Mouse (Mus musculus) kidney, postnatal 0 days (tissue): ENCODE measurements around the gene B3glct. TPM values are rescaled to one million over a fixed set of nuclear protein-coding genes. Genes with fewer than 3 reads are reported as not detected.

Experiments used
- ATAC-seq: fragments of 200-750 bp; cut with Nextera tagmentation; replicated peaks from 2 replicates; pipeline ENCODE4 v1.8.0; 2017; ENCODE audit warnings: low read depth, moderate number of reproducible peaks, moderate TSS enrichment, moderate library complexity; ENCODE audit not compliant: low FRiP score
- DNase-seq: peaks from one replicate; pipeline ENCODE4 v3.0.0-alpha.2; 2016; ENCODE audit warnings: low spot score
- H3K27ac ChIP-seq: fragments of 300-500 bp; sonication (generic); 2 replicates; pipeline ENCODE4 v1.5.1; 2014; ENCODE audit warnings: mild to moderate bottlenecking
- H3K27me3 ChIP-seq: fragments of 300-500 bp; sonication (generic); 2 replicates; pipeline ENCODE4 v1.6.1; 2014; ENCODE audit warnings: low read length, mixed read lengths; ENCODE audit not compliant: insufficient read depth
- H3K36me3 ChIP-seq: fragments of 300-500 bp; sonication (generic); 2 replicates; pipeline ENCODE4 v1.6.1; 2014; ENCODE audit warnings: low read length, mixed read lengths; ENCODE audit not compliant: insufficient read depth
- H3K4me1 ChIP-seq: fragments of 300-500 bp; sonication (generic); replicated peaks from 2 replicates; pipeline ENCODE4 v1.6.1; 2014; ENCODE audit warnings: antibody characterized with exemption, low read length, mixed read lengths; ENCODE audit not compliant: insufficient read depth
- H3K4me2 ChIP-seq: fragments of 300-500 bp; sonication (generic); 2 replicates; pipeline ENCODE4 v1.6.1; 2014; ENCODE audit warnings: mild to moderate bottlenecking, low read length, moderate library complexity, mixed read lengths
- H3K4me3 ChIP-seq: fragments of 300-500 bp; sonication (generic); replicated peaks from 2 replicates; pipeline ENCODE4 v1.5.1; 2014; ENCODE audit warnings: low read depth, low read length
- H3K9ac ChIP-seq: fragments of 300-500 bp; sonication (generic); 2 replicates; pipeline ENCODE4 v1.6.1; 2014; ENCODE audit warnings: low read depth, low read length
- H3K9me3 ChIP-seq: fragments of 300-500 bp; sonication (generic); replicated peaks from 2 replicates; pipeline ENCODE4 v1.6.1; 2016; ENCODE audit warnings: low read length, inconsistent platforms, mixed read lengths
- CTCF ChIP-seq: IDR thresholded peaks from 2 replicates; pipeline ENCODE4 v1.5.1; 2016; ENCODE audit warnings: antibody characterized with exemption, low read depth, mild to moderate bottlenecking, moderate library complexity
- WGBS: fragments of 180-500 bp; shearing (Covaris S2); extraction: QIAGEN DNeasy Blood & Tissue Kit; methylation state at CpG from one replicate; pipeline ENCODE4 v1.1.7; 2014; 5-methylcytosine and 5-hydroxymethylcytosine counted together
- polyA plus RNA-seq: library from polyadenylated mRNA; unstranded; fragments of >200 nt; fragmentation: Nextera tagmentation; extraction: Ambion mirVana; gene quantifications from 2 replicates; pipeline ENCODE4 v1.2.1, GENCODE M21; 2015

The B3glct gene
- polyA plus RNA-seq, 1 experiment from 2014 or later: 15.4 TPM

GRCm38 (mm10) chr5:149661428-149661827 lies 16.6 kb upstream of the B3glct start:
- TF ChIP-seq CTCF: 0 out of 2 replicates have a peak, but pooled peaks have one; percentile 12
- Histone ChIP-seq H3K4me3 (no peak overlapping the region), H3K9ac (no peak overlapping the region), H3K9me3 (no peaks in the 10 kb centered on the region), H3K4me1 (no peaks in the 10 kb centered on the region), H3K4me2 (no peak overlapping the region), H3K27me3 (no peaks in the 10 kb centered on the region), H3K36me3 (no peaks in the 10 kb centered on the region), H3K27ac (no peak overlapping the region)
- ATAC-seq (no peak), DNase-seq (no peak)
- 83% methylated on average over 6 of the region's 6 CpGs for WGBS

- peak; percentile 27; the same call in 1 of the 2 replicates for TF ChIP-seq CTCF
- no peak overlapping the region for H3K27ac ChIP-seq
- H3K4me2 ChIP-seq: no peak overlapping the region
- H3K9ac ChIP-seq: no peak overlapping the region
- ATAC-seq (no peak), DNase-seq (no peak)
- H3K27me3 ChIP-seq: no peaks in the 10 kb centered on the region
- no peaks in the 10 kb centered on the region for H3K9me3 ChIP-seq
- H3K4me3 ChIP-seq: no peak overlapping the region
- 90% methylated on average over 6 of the region's 6 CpGs for WGBS
- H3K36me3 ChIP-seq: no peaks in the 10 kb centered on the region
- H3K4me1 ChIP-seq: no peaks in the 10 kb centered on the region
Observed at GRCm38 (mm10) chr5:149662980-149663379, 15.1 kb upstream of the B3glct start.

GRCm38 (mm10) chr5:149663417-149663816 lies 14.6 kb upstream of the B3glct start:
- H3K4me1 ChIP-seq: no peaks in the 10 kb centered on the region
- no peak overlapping the region for H3K4me3 ChIP-seq
- no peak for TF ChIP-seq CTCF
- DNase-seq (no peak), ATAC-seq (no peak)
- no peak overlapping the region for H3K9ac ChIP-seq
- no peaks in the 10 kb centered on the region for H3K36me3 ChIP-seq
- H3K27ac ChIP-seq: no peak overlapping the region
- no peaks in the 10 kb centered on the region for H3K9me3 ChIP-seq
- no peak overlapping the region for H3K4me2 ChIP-seq
- H3K27me3 ChIP-seq: no peaks in the 10 kb centered on the region
- 88% methylated on average over 5 of the region's 5 CpGs for WGBS

GRCm38 (mm10) chr5:149677196-149677595 lies 834 bp upstream of the B3glct start:
- no peak for DNase-seq
- TF ChIP-seq CTCF: no peak
- H3K27ac ChIP-seq: no peak overlapping the region
- WGBS: 84% methylated on average over 3 of the region's 3 CpGs
- H3K4me3 ChIP-seq: no peak overlapping the region
- no peaks in the 10 kb centered on the region for H3K9me3 ChIP-seq
- ATAC-seq: no peak
- no peak overlapping the region for H3K4me2 ChIP-seq
- H3K9ac ChIP-seq: no peak overlapping the region
- no peaks in the 10 kb centered on the region for H3K27me3 ChIP-seq
- no peaks in the 10 kb centered on the region for H3K36me3 ChIP-seq
- peaks cover 11% of the 10 kb centered on the region for H3K4me1 ChIP-seq

- peak overlapping the region; percentile 91 for H3K4me2 ChIP-seq
- WGBS: 5% methylated on average over 15 of the region's 15 CpGs
Observed at GRCm38 (mm10) chr5:149678990-149679348, 939 bp downstream of the B3glct start.

GRCm38 (mm10) chr5:149679362-149679761 lies 1.3 kb downstream of the B3glct start:
- Histone ChIP-seq H3K4me2 (peak overlapping the region; percentile 91), H3K4me1 (peaks cover 11% of the 10 kb centered on the region), H3K4me3 (peak overlapping the region; percentile 80), H3K9me3 (no peaks in the 10 kb centered on the region), H3K27me3 (no peaks in the 10 kb centered on the region), H3K9ac (peak overlapping the region; percentile 86; the same call in 1 of the 2 replicates), H3K36me3 (no peaks in the 10 kb centered on the region), H3K27ac (no peak overlapping the region)
- DNase-seq (peak; percentile 19), ATAC-seq (no peak)
- WGBS: 10% methylated on average over 12 of the region's 12 CpGs
- TF ChIP-seq CTCF: no peak

More at GRCm38 (mm10) chr5:149678990-149679348, 939 bp downstream of the B3glct start:
- Histone ChIP-seq H3K27ac (no peak overlapping the region), H3K9me3 (no peaks in the 10 kb centered on the region), H3K4me1 (peaks cover 11% of the 10 kb centered on the region), H3K9ac (peak overlapping the region; percentile 86), H3K27me3 (no peaks in the 10 kb centered on the region), H3K4me3 (peak overlapping the region; percentile 80), H3K36me3 (no peaks in the 10 kb centered on the region)
- DNase-seq: no peak
- peak; percentile 29 for ATAC-seq
- TF ChIP-seq CTCF: no peak

GRCm38 (mm10) chr5:149679886-149680285 lies 1.9 kb downstream of the B3glct start:
- WGBS: 42% methylated on average over 7 of the region's 7 CpGs
- H3K36me3 ChIP-seq: no peaks in the 10 kb centered on the region
- no peak overlapping the region for H3K27ac ChIP-seq
- H3K27me3 ChIP-seq: no peaks in the 10 kb centered on the region
- ATAC-seq: no peak
- no peaks in the 10 kb centered on the region for H3K9me3 ChIP-seq
- H3K9ac ChIP-seq: no peak overlapping the region
- no peak for TF ChIP-seq CTCF
- no peak overlapping the region for H3K4me2 ChIP-seq
- H3K4me1 ChIP-seq: peaks cover 11% of the 10 kb centered on the region
- no peak overlapping the region for H3K4me3 ChIP-seq
- peak; percentile 22 for DNase-seq
